Mouse (Mus musculus) kidney, embryonic 15.5 days (tissue): ENCODE measurements at regions not wholly inside any gene's neighbourhood (a gene's known extent, or its start where the extent isn't known, plus 50 kb on each side); places are given as distances from the start of the nearest gene placed in this dataset.

Experiments
- ATAC-seq: fragments of 200-750 bp; cut with Nextera tagmentation; replicated peaks from 2 replicates; pipeline ENCODE4 v1.8.0; 2017; ENCODE audit warnings: moderate TSS enrichment; ENCODE audit not compliant: low FRiP score
- H3K27ac ChIP-seq: fragments of 300-500 bp; sonication (generic); 2 replicates; pipeline ENCODE4 v1.5.1; 2015; ENCODE audit warnings: mild to moderate bottlenecking, inconsistent platforms
- H3K27me3 ChIP-seq: fragments of 300-500 bp; sonication (generic); 2 replicates; pipeline ENCODE4 v1.6.1; 2015; ENCODE audit warnings: inconsistent platforms
- H3K36me3 ChIP-seq: fragments of 300-500 bp; sonication (generic); 2 replicates; pipeline ENCODE4 v1.6.1; 2015; ENCODE audit warnings: inconsistent platforms
- H3K4me1 ChIP-seq: fragments of 300-500 bp; sonication (generic); 2 replicates; pipeline ENCODE4 v1.6.1; 2015; ENCODE audit warnings: inconsistent platforms
- H3K4me2 ChIP-seq: fragments of 300-500 bp; sonication (generic); 2 replicates; pipeline ENCODE4 v1.6.1; 2015; ENCODE audit warnings: moderate library complexity, mild to moderate bottlenecking, inconsistent platforms
- H3K4me3 ChIP-seq: fragments of 300-500 bp; sonication (generic); replicated peaks from 2 replicates; pipeline ENCODE4 v1.5.1; 2015; ENCODE audit warnings: mild to moderate bottlenecking, inconsistent platforms
- H3K9ac ChIP-seq: fragments of 300-500 bp; sonication (generic); 2 replicates; pipeline ENCODE4 v1.6.1; 2015; ENCODE audit warnings: mild to moderate bottlenecking, inconsistent platforms
- H3K9me3 ChIP-seq: fragments of 300-500 bp; sonication (generic); replicated peaks from 2 replicates; pipeline ENCODE4 v1.6.1; 2016; ENCODE audit warnings: inconsistent platforms
- WGBS: fragments of 180-500 bp; shearing (Covaris S2); methylation state at CpG from one replicate; pipeline ENCODE4 v1.1.7; 2015; ENCODE audit warnings: mixed read lengths; 5-methylcytosine and 5-hydroxymethylcytosine counted together

- Histone ChIP-seq H3K4me3 (no peak overlapping the region), H3K4me1 (no peaks in the 10 kb centered on the region), H3K4me2 (no peak overlapping the region), H3K27ac (no peak overlapping the region), H3K9me3 (no peaks in the 10 kb centered on the region), H3K9ac (no peak overlapping the region), H3K36me3 (no peaks in the 10 kb centered on the region), H3K27me3 (no peaks in the 10 kb centered on the region)
- ATAC-seq = no peak
- 90% methylated on average over 5 of the region's 5 CpGs for WGBS
These were observed 623.8 kb upstream of the Igfbp3 start for GRCm38 (mm10) chr11:7837486-7837885.

DNA sequence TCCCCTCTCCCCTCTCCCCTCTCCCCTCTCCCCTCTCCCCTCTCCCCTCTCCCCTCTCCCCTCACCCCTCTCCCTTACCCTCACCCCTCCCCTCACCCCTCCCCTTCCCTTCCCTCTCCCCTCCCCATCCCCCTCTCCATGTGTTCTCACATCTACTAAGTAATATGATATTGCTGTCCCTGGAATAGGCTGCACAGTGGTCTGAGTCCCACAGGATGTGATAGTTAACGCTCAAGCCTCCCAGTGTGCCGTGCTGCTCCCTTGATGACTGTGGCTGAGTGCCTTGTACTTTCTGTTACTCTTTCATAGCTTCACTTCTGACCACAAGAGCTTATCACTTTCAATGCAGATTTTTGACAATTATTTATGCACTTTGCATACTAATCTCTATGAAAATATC, 620.4 kb upstream of the Igfbp3 start:
- H3K36me3 ChIP-seq = no peaks in the 10 kb centered on the region
- no peaks in the 10 kb centered on the region for H3K27me3 ChIP-seq
- H3K27ac ChIP-seq = no peak overlapping the region
- H3K4me1 ChIP-seq = no peaks in the 10 kb centered on the region
- no peak overlapping the region for H3K4me3 ChIP-seq
- no peak overlapping the region for H3K4me2 ChIP-seq
- no peaks in the 10 kb centered on the region for H3K9me3 ChIP-seq
- no peak overlapping the region for H3K9ac ChIP-seq
- 0 out of 2 replicates have a peak, but pooled peaks have one; percentile 73 for ATAC-seq
- WGBS = 3% methylated on average over 2 of the region's 2 CpGs

GRCm38 (mm10) chr11:7832376-7832775, 618.7 kb upstream of the Igfbp3 start:
- no peak for ATAC-seq
- no peaks in the 10 kb centered on the region for H3K36me3 ChIP-seq
- no peaks in the 10 kb centered on the region for H3K4me1 ChIP-seq
- no peak overlapping the region for H3K9ac ChIP-seq
- H3K4me3 ChIP-seq = no peak overlapping the region
- no peaks in the 10 kb centered on the region for H3K9me3 ChIP-seq
- 62% methylated on average over 8 of the region's 8 CpGs for WGBS
- H3K27me3 ChIP-seq = no peaks in the 10 kb centered on the region
- no peak overlapping the region for H3K4me2 ChIP-seq
- H3K27ac ChIP-seq = no peak overlapping the region

DNA sequence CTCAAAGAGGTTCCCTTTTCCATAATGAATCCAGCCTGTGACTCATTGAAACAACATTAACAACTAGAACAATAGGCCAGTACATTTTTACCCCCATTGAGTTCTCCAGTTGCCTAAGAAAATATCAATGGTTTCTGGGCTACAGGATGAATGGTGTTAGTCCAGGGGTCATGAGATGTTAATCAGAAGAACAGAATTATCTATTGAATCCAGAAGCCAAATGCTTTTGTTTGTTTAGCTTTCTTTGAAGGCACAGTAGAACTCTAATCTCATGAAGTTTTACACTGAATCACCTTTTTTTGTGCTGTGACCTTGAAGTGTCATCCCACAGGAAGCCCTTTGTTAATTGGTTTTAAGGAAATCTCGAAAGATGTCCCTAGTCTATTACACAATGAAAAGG, 616.0 kb upstream of the Igfbp3 start:
- H3K27me3 ChIP-seq = no peaks in the 10 kb centered on the region
- H3K36me3 ChIP-seq = no peaks in the 10 kb centered on the region
- H3K4me1 ChIP-seq = no peaks in the 10 kb centered on the region
- ATAC-seq = no peak
- H3K4me3 ChIP-seq = no peak overlapping the region
- no peak overlapping the region for H3K9ac ChIP-seq
- H3K4me2 ChIP-seq = no peak overlapping the region
- WGBS = 47% methylated on average over 1 of the region's 1 CpGs
- no peaks in the 10 kb centered on the region for H3K9me3 ChIP-seq
- H3K27ac ChIP-seq = no peak overlapping the region

DNA sequence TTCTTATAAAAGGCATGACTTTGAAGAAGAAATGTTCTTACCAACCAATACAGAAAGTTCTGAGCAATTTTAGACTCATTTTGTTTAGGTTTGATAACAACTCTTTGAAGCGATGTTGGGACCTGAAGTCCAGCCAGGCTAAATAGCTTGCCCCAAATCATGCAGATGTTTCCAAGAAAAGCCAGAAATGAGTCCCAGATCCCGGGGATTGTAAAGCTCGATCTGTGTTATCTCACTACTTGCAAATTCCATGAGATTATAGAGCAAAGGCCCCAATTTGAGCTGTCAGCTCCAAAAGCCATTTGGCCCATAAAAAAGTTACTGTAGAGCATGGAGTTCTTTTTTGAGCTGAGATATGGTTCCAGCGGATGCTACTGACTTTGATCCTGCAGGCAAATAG, 614.3 kb upstream of the Igfbp3 start:
- H3K27me3 ChIP-seq = no peaks in the 10 kb centered on the region
- no peak overlapping the region for H3K4me2 ChIP-seq
- H3K9me3 ChIP-seq = no peaks in the 10 kb centered on the region
- H3K27ac ChIP-seq = no peak overlapping the region
- H3K9ac ChIP-seq = no peak overlapping the region
- ATAC-seq = no peak
- WGBS = 84% methylated on average over 4 of the region's 4 CpGs
- no peaks in the 10 kb centered on the region for H3K4me1 ChIP-seq
- H3K36me3 ChIP-seq = no peaks in the 10 kb centered on the region
- H3K4me3 ChIP-seq = no peak overlapping the region

GRCm38 (mm10) chr11:7827402-7827801, 613.7 kb upstream of the Igfbp3 start:
- no peak overlapping the region for H3K27ac ChIP-seq
- no peaks in the 10 kb centered on the region for H3K36me3 ChIP-seq
- no peak overlapping the region for H3K4me2 ChIP-seq
- no peaks in the 10 kb centered on the region for H3K9me3 ChIP-seq
- H3K9ac ChIP-seq = no peak overlapping the region
- WGBS = 83% methylated on average over 1 of the region's 1 CpGs
- no peak overlapping the region for H3K4me3 ChIP-seq
- H3K4me1 ChIP-seq = no peaks in the 10 kb centered on the region
- ATAC-seq = no peak
- no peaks in the 10 kb centered on the region for H3K27me3 ChIP-seq

DNA sequence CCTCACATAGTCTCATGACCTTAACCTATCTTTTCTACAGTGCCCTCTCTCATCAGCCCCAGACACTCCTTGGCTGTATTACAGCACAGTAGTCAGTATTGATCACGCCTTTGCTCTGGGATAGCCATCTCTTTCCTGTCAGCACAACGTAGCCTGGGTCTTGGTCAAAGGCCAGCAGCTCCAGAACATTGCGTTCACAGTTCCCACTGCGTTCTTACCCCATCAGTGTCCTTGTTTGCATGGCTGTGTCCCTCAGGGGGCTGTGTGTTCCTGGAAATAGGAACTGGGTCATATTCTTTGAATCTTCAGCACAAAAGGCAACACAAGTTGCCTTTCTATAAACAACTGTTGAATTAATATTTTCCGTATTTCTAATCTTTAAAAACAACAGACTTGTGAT, 602.0 kb upstream of the Igfbp3 start:
- no peak overlapping the region for H3K4me2 ChIP-seq
- no peak overlapping the region for H3K4me3 ChIP-seq
- 84% methylated on average over 5 of the region's 5 CpGs for WGBS
- no peaks in the 10 kb centered on the region for H3K4me1 ChIP-seq
- H3K9ac ChIP-seq = no peak overlapping the region
- ATAC-seq = no peak
- no peaks in the 10 kb centered on the region for H3K36me3 ChIP-seq
- no peaks in the 10 kb centered on the region for H3K9me3 ChIP-seq
- no peaks in the 10 kb centered on the region for H3K27me3 ChIP-seq
- H3K27ac ChIP-seq = no peak overlapping the region

DNA sequence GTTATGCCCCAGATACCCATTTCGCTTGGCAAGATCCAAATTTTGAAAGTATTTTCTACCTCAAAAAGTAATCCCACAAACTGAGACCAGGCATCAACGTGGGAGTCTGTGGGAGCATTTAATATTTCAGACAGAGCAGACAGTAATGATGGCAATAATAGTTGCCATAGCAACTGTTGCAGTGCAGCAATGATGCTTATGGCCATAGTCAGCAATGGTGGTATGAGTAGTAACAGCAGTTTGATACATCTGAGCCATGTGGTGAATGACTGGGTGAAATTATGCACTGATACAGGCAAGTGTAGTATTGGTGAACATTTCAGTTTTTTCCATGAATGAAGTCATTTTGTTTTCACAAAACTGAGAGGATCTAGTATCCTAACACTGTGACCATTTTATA, 600.8 kb upstream of the Igfbp3 start:
- Histone ChIP-seq H3K9me3 (no peaks in the 10 kb centered on the region), H3K27ac (no peak overlapping the region), H3K27me3 (no peaks in the 10 kb centered on the region), H3K4me1 (no peaks in the 10 kb centered on the region), H3K36me3 (no peaks in the 10 kb centered on the region), H3K4me2 (no peak overlapping the region), H3K9ac (no peak overlapping the region), H3K4me3 (no peak overlapping the region)
- no peak for ATAC-seq
- WGBS = 85% methylated on average over 2 of the region's 2 CpGs

GRCm38 (mm10) chr11:7812436-7812835, 598.7 kb upstream of the Igfbp3 start:
- WGBS = 73% methylated on average over 2 of the region's 2 CpGs

GRCm38 (mm10) chr11:7809741-7810140, 596.0 kb upstream of the Igfbp3 start:
- Histone ChIP-seq H3K4me1 (no peaks in the 10 kb centered on the region), H3K9me3 (no peaks in the 10 kb centered on the region), H3K36me3 (no peaks in the 10 kb centered on the region), H3K27ac (no peak overlapping the region), H3K9ac (no peak overlapping the region), H3K4me3 (no peak overlapping the region), H3K27me3 (no peaks in the 10 kb centered on the region), H3K4me2 (no peak overlapping the region)
- ATAC-seq = no peak
- 84% methylated on average over 2 of the region's 2 CpGs for WGBS

More at GRCm38 (mm10) chr11:7812436-7812835, 598.7 kb upstream of the Igfbp3 start:
- H3K4me3 ChIP-seq = no peak overlapping the region
- no peaks in the 10 kb centered on the region for H3K4me1 ChIP-seq
- H3K4me2 ChIP-seq = no peak overlapping the region
- no peaks in the 10 kb centered on the region for H3K36me3 ChIP-seq
- no peak overlapping the region for H3K9ac ChIP-seq
- H3K27me3 ChIP-seq = no peaks in the 10 kb centered on the region
- no peak for ATAC-seq
- no peak overlapping the region for H3K27ac ChIP-seq
- H3K9me3 ChIP-seq = no peaks in the 10 kb centered on the region

DNA sequence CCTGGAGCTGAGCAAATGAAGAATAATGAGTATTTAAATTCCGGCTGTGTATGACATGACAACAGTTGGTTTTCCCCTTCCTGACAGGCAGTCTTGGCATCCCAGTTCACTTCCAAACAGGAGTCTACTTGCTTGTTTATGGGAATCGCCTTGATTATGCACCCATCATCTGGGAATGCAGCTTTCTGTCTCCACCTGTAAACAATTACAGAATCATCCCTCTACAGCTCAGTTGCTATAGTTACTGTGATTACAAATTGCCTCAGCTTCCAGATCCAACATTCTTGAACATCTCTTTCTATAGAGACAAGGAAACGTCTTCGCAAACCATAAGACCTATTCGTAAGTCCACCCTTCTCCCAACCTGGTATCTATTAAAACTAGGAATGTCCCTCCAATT, 582.6 kb upstream of the Igfbp3 start:
- Histone ChIP-seq H3K9me3 (no peaks in the 10 kb centered on the region), H3K36me3 (no peaks in the 10 kb centered on the region), H3K27me3 (no peaks in the 10 kb centered on the region), H3K27ac (no peak overlapping the region), H3K4me2 (no peak overlapping the region), H3K4me3 (no peak overlapping the region), H3K4me1 (no peaks in the 10 kb centered on the region), H3K9ac (no peak overlapping the region)
- ATAC-seq = no peak
- WGBS = 92% methylated on average over 5 of the region's 5 CpGs

- Histone ChIP-seq H3K4me2 (no peak overlapping the region), H3K27me3 (no peaks in the 10 kb centered on the region), H3K4me3 (no peak overlapping the region), H3K9ac (no peak overlapping the region), H3K9me3 (no peaks in the 10 kb centered on the region), H3K4me1 (no peaks in the 10 kb centered on the region), H3K27ac (no peak overlapping the region), H3K36me3 (no peaks in the 10 kb centered on the region)
- no peak for ATAC-seq
- WGBS = 58% methylated on average over 1 of the region's 1 CpGs
These were observed 580.5 kb upstream of the Igfbp3 start for GRCm38 (mm10) chr11:7794206-7794605.

DNA sequence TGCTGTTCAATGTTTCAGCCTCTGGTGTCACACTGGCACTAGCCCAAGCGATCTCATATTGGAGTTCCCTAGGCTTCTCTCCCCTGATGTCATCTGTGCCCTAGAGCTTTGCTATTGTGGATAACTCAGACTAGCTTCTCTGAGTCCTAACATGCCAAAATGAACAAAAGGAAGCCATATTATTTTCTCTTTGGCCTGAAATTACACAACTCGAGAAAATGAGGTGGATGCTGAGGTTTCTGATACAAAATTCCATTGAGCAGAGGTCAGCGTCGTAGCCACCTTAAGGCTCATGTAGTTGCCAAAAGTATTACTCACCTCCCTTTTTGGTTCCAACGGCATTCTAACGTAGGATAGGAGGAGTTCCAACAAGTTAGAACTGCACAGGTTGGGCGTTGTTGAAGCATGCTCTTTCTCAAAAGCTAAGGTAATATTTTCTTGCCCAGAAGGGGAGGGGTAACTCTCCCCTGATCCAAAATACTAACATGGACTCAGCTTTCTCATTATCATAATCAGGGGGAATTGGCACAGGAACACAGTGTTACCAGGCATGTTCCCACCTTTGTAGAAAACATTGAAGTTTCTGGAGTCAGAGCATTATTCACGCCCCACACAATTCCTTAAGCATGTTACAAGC, 566.9 kb upstream of the Igfbp3 start:
- no peak overlapping the region for H3K4me3 ChIP-seq
- no peak for ATAC-seq
- no peaks in the 10 kb centered on the region for H3K27me3 ChIP-seq
- H3K36me3 ChIP-seq = no peaks in the 10 kb centered on the region
- H3K27ac ChIP-seq = no peak overlapping the region
- H3K4me2 ChIP-seq = no peak overlapping the region
- no peaks in the 10 kb centered on the region for H3K9me3 ChIP-seq
- 85% methylated on average over 8 of the region's 8 CpGs for WGBS
- H3K9ac ChIP-seq = no peak overlapping the region
- H3K4me1 ChIP-seq = no peaks in the 10 kb centered on the region
